Mouse (Mus musculus) C2C12 (cell line): Measurements from ENCODE around the gene Hoxb13. TPM values are rescaled to one million over a fixed set of nuclear protein-coding genes. Genes with fewer than 3 reads are reported as not detected.

ENCODE experiments used
- H3K27me3 ChIP-seq: one replicate; pipeline ENCODE4 v1.6.1; 2011; ENCODE audit not compliant: control insufficient read depth, insufficient read depth, insufficient read length
- H3K36me3 ChIP-seq: one replicate; pipeline ENCODE4 v1.6.1; 2011; ENCODE audit not compliant: control insufficient read depth, insufficient read depth
- H3K4me3 ChIP-seq: one replicate; pipeline ENCODE4 v1.5.1; 2011; ENCODE audit warnings: mild to moderate bottlenecking, control low read depth; ENCODE audit not compliant: poor library complexity, insufficient read depth, severe bottlenecking
- H3K79me2 ChIP-seq: one replicate; pipeline ENCODE4 v1.6.1; 2011; ENCODE audit not compliant: control insufficient read depth, insufficient read depth
- H3K79me3 ChIP-seq: one replicate; pipeline ENCODE4 v1.6.1; 2011; ENCODE audit warnings: low read depth, control low read depth
- H3ac ChIP-seq: one replicate; pipeline ENCODE3; 2011; ENCODE audit warnings: low read depth; ENCODE audit not compliant: control insufficient read depth, insufficient read length
- CEBPB ChIP-seq: IDR thresholded peaks from one replicate; pipeline ENCODE4 v1.6.1; 2011; ENCODE audit warnings: low read depth, mild to moderate bottlenecking, control low read depth, moderate library complexity
- CTCF ChIP-seq: IDR thresholded peaks from one replicate; pipeline ENCODE4 v1.5.1; 2011; ENCODE audit not compliant: control insufficient read depth, insufficient read depth, insufficient read length
- FOSL1 ChIP-seq: IDR thresholded peaks from one replicate; pipeline ENCODE4 v1.8.0; 2011; ENCODE audit warnings: mild to moderate bottlenecking, low read length; ENCODE audit not compliant: poor library complexity, insufficient read depth, severe bottlenecking
- MAX ChIP-seq: IDR thresholded peaks from one replicate; pipeline ENCODE4 v1.6.1; 2011; ENCODE audit warnings: mild to moderate bottlenecking, control low read depth
- MYOD1 ChIP-seq: IDR thresholded peaks from one replicate; pipeline ENCODE4 v1.6.1; 2011; ENCODE audit warnings: low read depth; ENCODE audit not compliant: control insufficient read depth, insufficient read length
- MYOG ChIP-seq: IDR thresholded peaks from one replicate; pipeline ENCODE4 v1.6.1; 2011; ENCODE audit not compliant: control insufficient read depth, insufficient read length; ENCODE audit errors: extremely low read depth
- USF1 ChIP-seq: IDR thresholded peaks from one replicate; pipeline ENCODE4 v1.6.1; 2011; ENCODE audit warnings: low read depth, mild to moderate bottlenecking, control low read depth, moderate library complexity
- polyA plus RNA-seq: library from polyadenylated mRNA; unstranded; fragments of >200 nt; fragmentation: generic; extraction: Trizol; gene quantifications from one replicate; pipeline ENCODE4 v1.2.1, GENCODE M21; 2012; ENCODE audit warnings: missing spikeins

Hoxb13 gene
- polyA plus RNA-seq, 1 experiment: 0.09 TPM

DNA sequence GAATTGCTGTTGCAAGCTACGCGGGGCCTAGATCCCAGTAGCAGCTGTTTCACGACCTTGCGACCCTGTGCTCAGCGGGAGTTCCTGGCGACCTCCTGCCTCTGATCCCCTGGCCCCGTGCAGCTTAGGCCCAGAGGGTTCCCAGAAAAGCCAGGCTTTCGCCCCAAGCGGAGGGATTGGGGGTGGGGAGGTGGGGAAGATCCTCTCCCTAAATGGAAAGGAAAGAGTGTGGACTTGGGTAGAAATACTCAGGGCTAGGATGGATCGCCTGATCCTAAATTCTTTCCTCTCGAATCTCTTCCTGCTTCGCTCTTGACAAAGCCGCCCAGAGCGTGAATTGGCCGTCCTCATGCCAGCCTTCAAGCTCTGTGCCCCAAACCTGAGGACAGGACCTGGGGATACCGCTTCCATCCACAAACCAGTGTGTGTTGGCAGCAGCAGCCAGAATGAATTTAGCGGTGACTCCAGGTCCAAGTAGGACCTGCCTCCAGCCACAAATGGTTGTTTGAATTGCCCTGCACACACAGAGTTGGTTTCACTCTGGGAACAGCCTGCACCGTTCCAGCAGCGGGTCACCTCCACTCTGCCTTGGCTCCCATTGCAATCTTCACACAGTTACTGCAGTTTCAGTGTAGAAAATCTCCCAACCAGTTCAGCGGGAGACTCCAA is 23.3 kb upstream of the Hoxb13 start:
- H3ac ChIP-seq: no peak overlapping the region
- no peaks in the 10 kb centered on the region for H3K79me2 ChIP-seq
- H3K27me3 ChIP-seq: peaks cover 87% of the 10 kb centered on the region
- H3K4me3 ChIP-seq: no peak overlapping the region
- no peaks in the 10 kb centered on the region for H3K36me3 ChIP-seq
- no peak for TF ChIP-seq MYOD1
- TF ChIP-seq CEBPB: no peak
- TF ChIP-seq MYOG: no peak
- no peak for TF ChIP-seq USF1
- no peak for TF ChIP-seq CTCF
- TF ChIP-seq FOSL1: no peak
- no peak for TF ChIP-seq MAX
- H3K79me3 ChIP-seq: no peaks in the 10 kb centered on the region

DNA sequence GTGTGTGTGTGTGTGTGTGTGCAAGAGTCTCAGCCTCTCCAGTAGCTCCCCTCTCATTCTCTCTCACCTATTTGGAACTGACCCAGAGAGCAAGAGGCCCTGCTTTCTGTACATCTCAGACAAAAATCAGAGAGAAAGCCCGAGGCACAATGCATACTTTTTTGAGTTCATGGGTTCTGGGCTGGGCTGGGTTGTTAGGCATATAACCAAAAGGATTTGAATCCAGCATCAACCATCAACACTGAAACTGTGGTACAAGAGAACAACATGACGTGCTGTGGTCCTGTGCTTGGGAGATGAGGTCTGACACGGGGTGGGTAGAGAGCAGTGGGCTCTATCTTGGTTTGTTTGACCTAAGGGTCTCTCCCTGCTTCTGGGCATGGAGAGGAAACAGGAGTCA is 22.5 kb upstream of the Hoxb13 start:
- no peak for TF ChIP-seq CTCF
- TF ChIP-seq MAX: no peak
- TF ChIP-seq MYOG: no peak
- TF ChIP-seq MYOD1: no peak
- TF ChIP-seq USF1: no peak
- no peak for TF ChIP-seq CEBPB
- no peak for TF ChIP-seq FOSL1
- no peaks in the 10 kb centered on the region for H3K79me2 ChIP-seq
- no peak overlapping the region for H3K4me3 ChIP-seq
- H3ac ChIP-seq: no peak overlapping the region
- no peaks in the 10 kb centered on the region for H3K36me3 ChIP-seq
- H3K79me3 ChIP-seq: no peaks in the 10 kb centered on the region
- peaks cover 81% of the 10 kb centered on the region for H3K27me3 ChIP-seq

DNA sequence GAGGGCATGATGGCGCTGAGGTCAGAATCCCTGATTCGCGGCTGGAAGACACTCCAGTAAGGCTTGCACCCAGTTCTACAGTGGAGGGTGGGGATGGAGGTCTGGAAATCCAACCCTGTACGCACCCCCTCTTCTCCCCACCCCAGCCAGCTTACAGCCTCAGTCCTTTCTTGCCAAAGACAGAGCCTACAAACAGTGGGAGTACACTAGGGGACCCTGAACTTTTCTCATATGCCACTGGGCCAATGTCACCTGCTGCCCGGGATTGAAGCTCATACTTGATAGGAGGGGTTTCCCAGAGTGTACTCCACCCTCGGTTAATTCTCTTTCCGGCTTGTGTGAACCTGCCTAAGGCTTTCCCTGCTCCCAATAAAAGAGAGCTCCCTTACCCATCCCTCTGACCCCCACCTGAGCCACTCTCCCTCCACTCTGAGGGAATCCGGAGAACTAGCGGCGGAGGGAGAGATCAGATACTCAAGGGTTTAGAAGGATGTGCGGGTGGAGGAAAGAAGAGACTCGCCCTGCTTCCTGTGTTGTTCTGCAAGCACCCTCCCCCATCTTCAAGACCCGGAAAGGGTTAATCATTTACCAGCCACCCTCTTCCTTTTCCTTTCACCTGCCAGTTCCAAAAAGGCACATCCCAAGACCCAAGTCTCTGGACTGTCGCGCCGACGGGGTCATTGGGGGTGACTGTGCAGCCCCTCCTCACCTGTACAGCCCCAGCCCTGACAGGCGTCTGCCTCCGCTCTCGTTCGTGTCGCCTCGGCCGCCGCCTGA is 21.4 kb upstream of the Hoxb13 start:
- peaks cover 79% of the 10 kb centered on the region for H3K27me3 ChIP-seq
- H3ac ChIP-seq: no peak overlapping the region
- no peaks in the 10 kb centered on the region for H3K36me3 ChIP-seq
- no peaks in the 10 kb centered on the region for H3K79me3 ChIP-seq
- H3K4me3 ChIP-seq: no peak overlapping the region
- TF ChIP-seq USF1 (no peak), MYOD1 (no peak), CEBPB (no peak), FOSL1 (no peak), MAX (no peak), MYOG (no peak), CTCF (no peak)
- H3K79me2 ChIP-seq: no peaks in the 10 kb centered on the region

DNA sequence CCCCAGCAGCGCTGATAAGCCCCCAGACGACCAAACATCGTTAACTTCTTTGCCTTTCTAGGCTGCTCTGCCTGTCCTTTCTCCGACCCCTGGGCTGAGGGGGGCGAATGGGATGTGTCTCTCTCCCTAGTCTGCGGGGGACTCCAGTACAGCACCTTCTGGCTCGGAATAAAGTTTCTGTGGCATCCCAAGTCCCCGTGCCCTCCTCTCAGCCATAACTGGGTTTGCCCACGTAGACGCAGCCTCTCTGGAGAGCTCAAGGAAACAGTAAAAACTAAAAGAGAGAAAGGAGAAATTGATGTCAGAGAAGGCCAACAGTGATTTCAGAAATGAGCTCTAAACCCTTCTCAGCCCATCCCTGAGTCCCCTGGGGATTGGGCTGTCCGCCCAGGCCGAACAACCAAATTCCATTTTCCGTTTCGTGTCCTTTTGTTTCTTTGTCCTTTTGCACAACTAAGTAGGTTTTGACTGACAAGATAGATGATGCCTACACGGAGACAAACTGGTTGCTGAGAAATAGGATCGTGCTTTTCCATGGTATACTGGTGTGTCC is 20.8 kb upstream of the Hoxb13 start:
- Histone ChIP-seq H3K27me3 (peaks cover 81% of the 10 kb centered on the region), H3ac (no peak overlapping the region), H3K79me2 (no peaks in the 10 kb centered on the region), H3K4me3 (no peak overlapping the region), H3K36me3 (no peaks in the 10 kb centered on the region), H3K79me3 (no peaks in the 10 kb centered on the region)
- TF ChIP-seq FOSL1: no peak
- no peak for TF ChIP-seq MYOD1
- no peak for TF ChIP-seq CEBPB

DNA sequence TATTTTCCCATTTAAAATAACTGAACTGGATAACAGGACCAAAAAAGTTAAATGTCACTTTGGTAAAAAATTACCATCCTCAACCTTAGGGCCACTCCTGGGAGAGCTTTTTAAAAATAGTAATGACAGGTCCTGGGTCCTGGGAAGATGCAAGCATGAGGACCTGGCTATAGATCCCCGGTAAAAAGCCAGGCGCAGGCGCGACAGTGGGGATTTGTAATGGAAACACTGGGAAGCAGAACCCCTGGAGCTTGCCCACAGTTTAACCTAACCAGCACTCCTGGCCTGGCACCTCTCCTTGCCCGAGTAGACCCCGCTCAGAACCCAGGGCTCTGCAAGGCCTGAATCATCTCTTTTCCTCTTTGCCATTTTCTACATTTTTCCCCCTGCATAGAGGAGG is 19.2 kb upstream of the Hoxb13 start:
- Histone ChIP-seq H3K79me2 (no peaks in the 10 kb centered on the region), H3K79me3 (no peaks in the 10 kb centered on the region), H3K27me3 (peaks cover 76% of the 10 kb centered on the region), H3K4me3 (no peak overlapping the region), H3K36me3 (no peaks in the 10 kb centered on the region), H3ac (no peak overlapping the region)
- TF ChIP-seq FOSL1 (no peak), MAX (no peak), CEBPB (no peak), CTCF (no peak), USF1 (no peak), MYOG (no peak), MYOD1 (no peak)
